Mouse (Mus musculus) neural tube, embryonic 14.5 days (tissue): ENCODE data around the gene Vmn1r113. TPM values are rescaled to one million over a fixed set of nuclear protein-coding genes. Genes with fewer than 3 reads are reported as not detected.
"Not testable (repeated sequence)": the region's sequence is repeated elsewhere in the genome, so short reads cannot be mapped to it uniquely, and the experiment has no call there.

ENCODE experiments used
- ATAC-seq: fragments of 200-750 bp; cut with Nextera tagmentation; 2 replicates; pipeline ENCODE4 v1.8.0; 2017; ENCODE audit warnings: low read depth, mild to moderate bottlenecking, moderate TSS enrichment, moderate library complexity
- H3K27ac ChIP-seq: fragments of 300-500 bp; sonication (generic); 2 replicates; pipeline ENCODE4 v1.5.1; 2014; ENCODE audit warnings: low read depth, mild to moderate bottlenecking, control low read depth, low read length, moderate library complexity, mixed read lengths
- H3K27me3 ChIP-seq: fragments of 300-500 bp; sonication (generic); 2 replicates; pipeline ENCODE4 v1.6.1; 2014; ENCODE audit warnings: low read length; ENCODE audit not compliant: control insufficient read depth, insufficient read depth
- H3K36me3 ChIP-seq: fragments of 300-500 bp; sonication (generic); 2 replicates; pipeline ENCODE4 v1.6.1; 2014; ENCODE audit warnings: low read length, mixed read lengths; ENCODE audit not compliant: control insufficient read depth, insufficient read depth
- H3K4me1 ChIP-seq: fragments of 300-500 bp; sonication (generic); 2 replicates; pipeline ENCODE4 v1.6.1; 2014; ENCODE audit warnings: low read length; ENCODE audit not compliant: control insufficient read depth, insufficient read depth
- H3K4me2 ChIP-seq: fragments of 300-500 bp; sonication (generic); 2 replicates; pipeline ENCODE4 v1.6.1; 2014; ENCODE audit warnings: mild to moderate bottlenecking, low read depth, low read length, control low read depth
- H3K4me3 ChIP-seq: fragments of 300-500 bp; sonication (generic); 2 replicates; pipeline ENCODE4 v1.5.1; 2014; ENCODE audit warnings: low read depth, low read length, control low read depth, mixed read lengths
- H3K9ac ChIP-seq: fragments of 300-500 bp; sonication (generic); replicated peaks from 2 replicates; pipeline ENCODE4 v1.6.1; 2014; ENCODE audit warnings: low read depth, mild to moderate bottlenecking, control low read depth, low read length, mixed read lengths
- H3K9me3 ChIP-seq: fragments of 300-500 bp; sonication (generic); 2 replicates; pipeline ENCODE4 v1.6.1; 2016; ENCODE audit warnings: low read length; ENCODE audit not compliant: control insufficient read depth
- WGBS: fragments of 180-500 bp; shearing (Covaris S2); extraction: QIAGEN DNeasy Blood & Tissue Kit; methylation state at CpG from one replicate; pipeline ENCODE4 v1.1.7; 2014; 5-methylcytosine and 5-hydroxymethylcytosine counted together
- polyA plus RNA-seq: library from polyadenylated mRNA; unstranded; fragments of >200 nt; fragmentation: Nextera tagmentation; extraction: Ambion mirVana; gene quantifications from 2 replicates; pipeline ENCODE4 v1.2.1, GENCODE M21; 2014

Vmn1r113 gene
- not detected in 2 replicates for polyA plus RNA-seq

- H3K4me3 ChIP-seq, ATAC-seq, H3K4me1 ChIP-seq, H3K27me3 ChIP-seq, H3K36me3 ChIP-seq, H3K4me2 ChIP-seq, H3K9me3 ChIP-seq, H3K9ac ChIP-seq, H3K27ac ChIP-seq: not testable (repeated sequence)
- WGBS: 63% methylated on average over 2 of the region's 2 CpGs
Measured at GRCm38 (mm10) chr7:20786985-20787384, at the start of gene Vmn1r113. TSS of gene Vmn1r113 (plus strand) at chr7:20787285.

GRCm38 (mm10) chr7:20770885-20771284 is 16.2 kb upstream of the Vmn1r113 start, which contains the start of gene Vmn1r112:
TSS of gene Vmn1r112 (plus strand) at chr7:20771185.
- H3K9ac ChIP-seq, ATAC-seq, H3K27ac ChIP-seq, H3K36me3 ChIP-seq, H3K4me1 ChIP-seq, H3K9me3 ChIP-seq, H3K4me2 ChIP-seq, H3K27me3 ChIP-seq, H3K4me3 ChIP-seq: not testable (repeated sequence)
- no CpG with 5 or more reads among the region's 3 CpGs for WGBS

- not testable (repeated sequence) for ATAC-seq, H3K27me3 ChIP-seq, H3K4me3 ChIP-seq, H3K9ac ChIP-seq, H3K4me1 ChIP-seq, H3K36me3 ChIP-seq, H3K4me2 ChIP-seq, H3K9me3 ChIP-seq, H3K27ac ChIP-seq
- WGBS: no CpG with 5 or more reads among the region's 5 CpGs
Measured at GRCm38 (mm10) chr7:20812086-20812485, 25.0 kb downstream of the Vmn1r113 start, which contains the start of gene Vmn1r114. TSS of gene Vmn1r114 (minus strand) at chr7:20812186.

Other genes starting within 250 kb of the Vmn1r113 start
- not detected in 2 replicates for gene Gm5726, start 241.5 kb upstream of the Vmn1r113 start, polyA plus RNA-seq
- not detected in 2 replicates for gene Gm4141, start 211.0 kb upstream of the Vmn1r113 start, polyA plus RNA-seq
- gene Gm4513, start 188.3 kb upstream of the Vmn1r113 start, polyA plus RNA-seq: not detected in 2 replicates
- gene Vmn1r107, start 118.4 kb upstream of the Vmn1r113 start, polyA plus RNA-seq: not detected in 2 replicates
- not detected in 2 replicates for gene Vmn1r111, start 84.1 kb upstream of the Vmn1r113 start, polyA plus RNA-seq
- gene Gm10668, start 56.7 kb upstream of the Vmn1r113 start, polyA plus RNA-seq: not detected in 2 replicates
- not detected in 2 replicates for gene Vmn1r112, start 16.1 kb upstream of the Vmn1r113 start, polyA plus RNA-seq
- gene Vmn1r114, start 24.9 kb downstream of the Vmn1r113 start, polyA plus RNA-seq: not detected in 2 replicates
- gene Vmn1r115, start 57.7 kb downstream of the Vmn1r113 start, polyA plus RNA-seq: not detected in 2 replicates
- not detected in 2 replicates for gene Vmn1r116, start 85.0 kb downstream of the Vmn1r113 start, polyA plus RNA-seq
- not detected in 2 replicates for gene Vmn1r117, start 96.8 kb downstream of the Vmn1r113 start, polyA plus RNA-seq
- gene Vmn1r118, start 125.1 kb downstream of the Vmn1r113 start, polyA plus RNA-seq: not detected in 2 replicates
- not detected in 2 replicates for gene Vmn1r119, start 225.2 kb downstream of the Vmn1r113 start, polyA plus RNA-seq